Mouse (Mus musculus) heart, embryonic 12.5 days (tissue): Measurements from ENCODE around the gene Cab39. TPM values are rescaled to one million over a fixed set of nuclear protein-coding genes. Genes with fewer than 3 reads are reported as not detected.

ENCODE experiments used
- ATAC-seq: fragments of 200-750 bp; cut with Nextera tagmentation; 2 replicates; pipeline ENCODE4 v1.8.0; 2017; ENCODE audit warnings: moderate TSS enrichment, moderate library complexity; ENCODE audit not compliant: insufficient number of reproducible peaks, low FRiP score
- H3K27ac ChIP-seq: fragments of 300-500 bp; sonication (generic); 2 replicates; pipeline ENCODE4 v1.5.1; 2016; ENCODE audit warnings: mild to moderate bottlenecking, moderate library complexity; ENCODE audit not compliant: poor library complexity, severe bottlenecking
- H3K27me3 ChIP-seq: fragments of 300-500 bp; sonication (generic); replicated peaks from 2 replicates; pipeline ENCODE4 v1.6.1; 2016; ENCODE audit warnings: mild to moderate bottlenecking, moderate library complexity
- H3K36me3 ChIP-seq: fragments of 300-500 bp; sonication (generic); 2 replicates; pipeline ENCODE4 v1.6.1; 2016; ENCODE audit warnings: mild to moderate bottlenecking, moderate library complexity
- H3K4me1 ChIP-seq: fragments of 300-500 bp; sonication (generic); replicated peaks from 2 replicates; pipeline ENCODE4 v1.6.1; 2016; ENCODE audit warnings: mild to moderate bottlenecking
- H3K4me2 ChIP-seq: fragments of 300-500 bp; sonication (generic); 2 replicates; pipeline ENCODE4 v1.6.1; 2016; ENCODE audit warnings: mild to moderate bottlenecking, moderate library complexity
- H3K4me3 ChIP-seq: fragments of 300-500 bp; sonication (generic); 2 replicates; pipeline ENCODE4 v1.5.1; 2016; ENCODE audit warnings: mild to moderate bottlenecking
- H3K9ac ChIP-seq: fragments of 300-500 bp; sonication (generic); 2 replicates; pipeline ENCODE4 v1.6.1; 2016; ENCODE audit warnings: mild to moderate bottlenecking, moderate library complexity
- H3K9me3 ChIP-seq: fragments of 300-500 bp; sonication (generic); replicated peaks from 2 replicates; pipeline ENCODE4 v1.6.1; 2016; ENCODE audit warnings: mild to moderate bottlenecking, moderate library complexity
- WGBS: fragments of 180-500 bp; shearing (Covaris S2); methylation state at CpG from one replicate; pipeline ENCODE4 v1.1.7; 2016; 5-methylcytosine and 5-hydroxymethylcytosine counted together
- polyA plus RNA-seq: library from polyadenylated mRNA; unstranded; fragments of >200 nt; fragmentation: Nextera tagmentation; extraction: Ambion mirVana; gene quantifications from 2 replicates; pipeline ENCODE4 v1.2.1, GENCODE M21; 2016

Cab39 gene
- polyA plus RNA-seq, 1 experiment from 2014 or later: 39.8 TPM

DNA sequence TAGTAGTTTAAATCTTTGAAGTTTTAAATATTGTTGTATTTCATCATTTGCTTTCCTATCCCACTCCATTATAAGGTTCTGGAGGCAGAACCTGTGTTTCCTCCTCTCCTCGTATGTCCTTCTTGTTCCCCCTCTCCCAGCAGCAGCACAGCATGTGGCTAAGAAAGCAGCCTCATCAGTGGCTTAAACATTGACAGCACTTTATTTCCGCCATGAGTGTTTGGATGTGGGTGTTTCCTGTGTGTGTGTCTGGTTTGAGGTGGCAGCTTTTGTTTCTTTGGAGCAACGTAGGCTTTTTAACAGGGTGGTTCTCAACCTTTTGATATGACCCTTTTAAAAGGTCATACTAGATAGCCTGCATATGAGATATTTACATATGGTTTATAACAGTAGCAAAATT, 52.2 kb downstream of the Cab39 start:
- no peak for ATAC-seq
- Histone ChIP-seq H3K4me3 (no peak overlapping the region), H3K9me3 (no peaks in the 10 kb centered on the region), H3K27ac (no peak overlapping the region), H3K27me3 (no peaks in the 10 kb centered on the region), H3K9ac (no peak overlapping the region), H3K36me3 (peaks cover 49% of the 10 kb centered on the region), H3K4me2 (no peak overlapping the region), H3K4me1 (peaks cover 10% of the 10 kb centered on the region)
- 69% methylated on average over 3 of the region's 3 CpGs for WGBS

DNA sequence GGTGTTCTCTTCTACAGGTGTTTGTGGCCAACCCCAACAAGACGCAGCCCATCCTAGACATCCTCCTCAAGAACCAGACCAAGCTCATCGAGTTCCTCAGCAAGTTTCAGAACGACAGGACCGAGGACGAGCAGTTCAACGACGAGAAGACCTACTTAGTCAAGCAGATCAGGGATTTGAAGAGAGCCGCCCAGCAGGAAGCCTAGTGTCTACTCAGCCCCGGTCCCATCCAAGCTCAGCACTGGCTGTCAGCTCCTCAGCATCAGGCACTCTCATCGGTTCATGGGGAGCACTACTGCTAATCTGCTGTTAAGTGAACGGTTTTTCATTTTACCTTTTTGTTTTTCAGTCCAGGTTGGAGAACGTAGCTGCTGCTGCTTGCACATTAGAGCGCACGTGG, 55.8 kb downstream of the Cab39 start:
- no peak overlapping the region for H3K4me2 ChIP-seq
- no peak overlapping the region for H3K27ac ChIP-seq
- peaks cover 52% of the 10 kb centered on the region for H3K36me3 ChIP-seq
- H3K27me3 ChIP-seq: no peaks in the 10 kb centered on the region
- H3K4me3 ChIP-seq: no peak overlapping the region
- ATAC-seq: no peak
- no peaks in the 10 kb centered on the region for H3K9me3 ChIP-seq
- 91% methylated on average over 14 of the region's 14 CpGs for WGBS
- peaks cover 16% of the 10 kb centered on the region for H3K4me1 ChIP-seq
- H3K9ac ChIP-seq: no peak overlapping the region

DNA sequence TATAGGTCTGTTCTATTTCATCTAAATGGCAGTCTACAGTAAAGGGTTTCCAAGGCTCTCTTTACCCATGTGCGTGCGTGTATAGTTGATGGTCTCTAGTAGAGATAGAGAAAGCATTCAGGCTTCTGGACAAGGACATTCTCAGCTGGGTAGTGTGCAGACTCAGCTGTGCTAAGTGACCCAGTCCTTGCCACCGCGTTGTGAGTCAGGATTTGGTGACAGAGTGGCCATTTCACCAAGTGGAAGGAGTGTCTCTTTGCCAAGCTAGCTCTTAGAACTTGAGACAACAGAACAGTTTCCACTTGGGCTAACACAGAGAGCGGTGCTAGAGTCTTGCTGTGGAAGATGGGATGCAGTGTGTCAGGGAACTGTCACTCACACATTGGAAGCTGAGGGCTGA, 57.6 kb downstream of the Cab39 start:
- H3K36me3 ChIP-seq: peaks cover 52% of the 10 kb centered on the region
- no peak for ATAC-seq
- no peak overlapping the region for H3K4me2 ChIP-seq
- H3K4me3 ChIP-seq: no peak overlapping the region
- no peaks in the 10 kb centered on the region for H3K27me3 ChIP-seq
- peaks cover 15% of the 10 kb centered on the region for H3K4me1 ChIP-seq
- H3K27ac ChIP-seq: no peak overlapping the region
- no peaks in the 10 kb centered on the region for H3K9me3 ChIP-seq
- H3K9ac ChIP-seq: no peak overlapping the region
- WGBS: 60% methylated on average over 5 of the region's 5 CpGs

DNA sequence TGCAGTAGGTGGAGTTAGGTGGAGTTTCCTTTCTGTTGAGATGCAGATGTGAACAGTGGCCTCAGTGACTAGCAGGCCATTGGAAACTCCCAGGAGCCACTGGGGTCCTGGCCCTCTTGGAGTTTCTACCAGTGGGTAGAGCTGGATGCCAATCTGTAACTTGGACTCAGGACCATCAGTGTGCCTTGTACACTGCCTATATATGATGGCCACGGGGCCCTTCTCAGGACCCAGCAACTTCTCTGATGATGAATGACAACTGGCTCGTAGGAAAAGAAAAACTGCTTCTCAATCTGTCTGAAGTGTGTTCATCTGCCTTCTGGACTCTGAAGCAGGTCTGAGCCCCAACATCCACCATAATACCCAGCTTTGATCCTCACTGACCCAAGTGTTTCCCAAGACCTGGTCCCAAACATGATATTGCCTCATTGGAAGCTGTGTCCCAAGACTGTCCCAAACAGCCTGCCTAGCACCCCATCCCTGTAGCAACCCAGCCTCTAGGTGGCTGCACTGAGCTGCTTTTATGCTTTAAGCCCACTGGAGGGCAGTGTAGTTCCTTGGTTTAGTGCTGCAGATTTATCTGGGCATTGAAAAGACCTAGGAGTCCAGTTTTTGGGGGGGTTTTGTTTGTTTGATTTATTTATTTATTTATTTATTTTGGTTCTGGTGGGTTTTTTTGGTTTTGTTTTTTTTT, 59.9 kb downstream of the Cab39 start:
- Histone ChIP-seq H3K27ac (no peak overlapping the region), H3K36me3 (peaks cover 41% of the 10 kb centered on the region), H3K4me3 (no peak overlapping the region), H3K9ac (no peak overlapping the region), H3K9me3 (no peaks in the 10 kb centered on the region), H3K27me3 (no peaks in the 10 kb centered on the region), H3K4me1 (peaks cover 18% of the 10 kb centered on the region), H3K4me2 (no peak overlapping the region)
- peak; percentile 52; the same call in 1 of the 2 replicates for ATAC-seq
- WGBS: 74% methylated on average over 2 of the region's 2 CpGs

DNA sequence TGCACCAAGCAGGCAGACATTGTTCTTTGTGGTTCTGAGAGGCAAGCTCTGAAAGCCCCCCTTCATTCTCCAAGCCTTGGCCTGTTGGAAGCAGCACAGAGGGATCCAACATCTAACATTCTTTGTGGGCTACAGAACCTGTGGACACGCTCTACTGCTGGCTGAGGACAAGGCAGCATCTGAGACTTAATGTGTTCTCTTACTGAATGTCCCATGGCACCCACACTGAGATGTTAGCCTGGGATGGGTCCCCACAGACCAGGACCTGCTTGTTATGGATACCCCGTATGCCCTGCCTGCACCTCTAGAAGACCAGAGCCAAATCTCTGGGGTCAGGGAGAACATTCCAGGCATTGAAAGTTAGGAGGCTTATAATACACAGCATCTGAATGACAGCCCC, 60.6 kb downstream of the Cab39 start:
- ATAC-seq: no peak
- Histone ChIP-seq H3K36me3 (peaks cover 34% of the 10 kb centered on the region), H3K27me3 (no peaks in the 10 kb centered on the region), H3K4me2 (no peak overlapping the region), H3K4me3 (no peak overlapping the region), H3K4me1 (peaks cover 18% of the 10 kb centered on the region), H3K27ac (no peak overlapping the region), H3K9ac (no peak overlapping the region), H3K9me3 (no peaks in the 10 kb centered on the region)
- 89% methylated on average over 2 of the region's 2 CpGs for WGBS

DNA sequence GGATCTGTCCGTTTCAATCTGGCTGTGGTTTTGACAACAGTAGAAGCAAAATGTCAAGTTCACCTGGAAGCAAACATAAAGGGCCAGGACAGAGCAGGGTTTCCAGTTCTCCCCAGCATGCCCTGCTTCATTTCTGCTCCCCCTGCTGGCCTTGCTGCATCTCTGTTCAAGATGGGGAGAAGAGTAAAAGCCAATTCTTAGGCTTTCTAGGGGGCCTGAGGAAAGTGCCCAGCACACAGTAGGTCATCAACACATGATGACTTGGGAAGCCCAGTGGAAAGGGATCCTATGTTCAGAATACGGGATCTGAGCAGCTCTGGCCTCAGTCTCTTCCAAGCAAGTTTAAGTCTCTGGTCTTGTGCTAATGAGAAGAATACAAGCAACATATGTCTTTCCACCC, 61.2 kb downstream of the Cab39 start:
- ATAC-seq: no peak
- H3K9ac ChIP-seq: no peak overlapping the region
- H3K27me3 ChIP-seq: no peaks in the 10 kb centered on the region
- H3K4me1 ChIP-seq: peaks cover 18% of the 10 kb centered on the region
- no peak overlapping the region for H3K4me2 ChIP-seq
- H3K9me3 ChIP-seq: no peaks in the 10 kb centered on the region
- no peak overlapping the region for H3K4me3 ChIP-seq
- H3K36me3 ChIP-seq: peaks cover 28% of the 10 kb centered on the region
- 71% methylated on average over 2 of the region's 2 CpGs for WGBS
- no peak overlapping the region for H3K27ac ChIP-seq

DNA sequence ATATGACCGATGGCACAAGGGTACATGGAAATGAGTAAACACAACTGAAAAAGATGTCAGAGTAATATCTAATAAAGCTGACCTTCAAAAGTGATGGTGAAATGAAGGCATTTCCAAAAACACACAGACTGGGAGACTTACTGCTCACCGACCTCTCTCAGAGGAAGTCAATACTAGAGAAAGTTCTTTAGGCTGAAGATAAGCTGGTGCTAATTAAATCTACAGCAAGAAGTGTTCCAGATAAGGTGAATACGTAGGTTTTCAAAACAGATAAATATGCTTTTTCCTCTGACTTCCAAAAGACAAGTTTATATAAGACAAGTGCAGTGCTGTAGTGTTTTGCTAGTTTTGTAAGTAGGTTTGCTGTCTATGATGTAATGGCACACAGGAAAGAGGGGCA, 63.0 kb downstream of the Cab39 start:
- H3K27ac ChIP-seq: no peak overlapping the region
- H3K27me3 ChIP-seq: no peaks in the 10 kb centered on the region
- ATAC-seq: no peak
- peaks cover 13% of the 10 kb centered on the region for H3K4me1 ChIP-seq
- no peak overlapping the region for H3K4me3 ChIP-seq
- peaks cover 2% of the 10 kb centered on the region for H3K9me3 ChIP-seq
- no peak overlapping the region for H3K4me2 ChIP-seq
- 41% methylated on average over 3 of the region's 3 CpGs for WGBS
- H3K9ac ChIP-seq: no peak overlapping the region
- H3K36me3 ChIP-seq: peaks cover 18% of the 10 kb centered on the region; the same call in 1 of the 2 replicates

DNA sequence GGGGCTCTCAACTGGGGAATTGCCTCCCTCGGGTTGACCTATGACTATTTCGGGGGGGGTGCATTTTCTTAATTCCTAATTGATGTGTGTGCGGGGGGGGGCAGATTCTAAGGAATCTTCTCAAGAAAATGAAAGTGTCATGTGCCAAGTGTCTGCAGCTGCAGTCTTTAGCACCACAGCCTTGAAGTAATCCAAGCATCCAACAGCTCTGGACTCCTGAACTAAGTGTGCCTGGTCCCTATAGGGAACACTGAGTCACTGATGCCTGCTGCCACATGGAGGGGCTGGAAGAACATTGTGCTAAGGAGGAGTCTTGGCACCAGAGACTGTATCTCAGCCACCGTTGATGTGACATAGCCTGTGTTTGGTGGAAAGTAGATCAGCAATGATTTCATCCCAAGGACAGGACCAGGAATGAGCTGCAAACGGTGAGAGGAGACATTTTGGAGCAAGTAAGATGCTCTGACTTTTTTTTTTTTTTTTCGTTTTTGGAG, 64.1 kb downstream of the Cab39 start:
- ATAC-seq: no peak
- no peak overlapping the region for H3K4me3 ChIP-seq
- no peaks in the 10 kb centered on the region for H3K27me3 ChIP-seq
- no peak overlapping the region for H3K9ac ChIP-seq
- peaks cover 10% of the 10 kb centered on the region for H3K4me1 ChIP-seq
- peaks cover 12% of the 10 kb centered on the region for H3K9me3 ChIP-seq
- WGBS: 74% methylated on average over 6 of the region's 6 CpGs
- H3K27ac ChIP-seq: no peak overlapping the region
- no peak overlapping the region for H3K4me2 ChIP-seq
- peaks cover 12% of the 10 kb centered on the region; the same call in 1 of the 2 replicates for H3K36me3 ChIP-seq

DNA sequence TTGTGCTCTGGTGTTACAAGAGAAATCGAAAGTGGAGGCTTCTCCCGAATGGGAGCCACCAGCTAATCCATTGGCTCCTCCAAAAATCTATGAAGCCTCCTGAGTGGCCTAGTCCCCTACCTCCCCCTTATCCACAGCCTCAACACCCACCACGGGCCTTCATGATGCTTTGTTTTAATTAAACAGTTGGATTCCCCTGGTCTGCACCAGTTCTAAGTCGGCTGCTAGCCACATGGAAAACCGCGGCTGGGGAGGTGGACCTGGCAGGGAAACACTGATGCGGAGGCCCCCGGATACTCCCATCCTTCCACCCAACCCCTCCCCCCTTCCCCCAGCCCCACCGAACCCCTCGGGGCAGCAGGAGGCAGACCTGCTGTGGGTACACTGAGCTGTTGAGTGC, 71.1 kb downstream of the Cab39 start:
- peaks cover 9% of the 10 kb centered on the region; the same call in 1 of the 2 replicates for H3K4me1 ChIP-seq
- WGBS: 75% methylated on average over 10 of the region's 10 CpGs
- ATAC-seq: no peak
- H3K4me3 ChIP-seq: no peak overlapping the region
- H3K27me3 ChIP-seq: no peaks in the 10 kb centered on the region
- H3K36me3 ChIP-seq: no peaks in the 10 kb centered on the region
- no peak overlapping the region for H3K27ac ChIP-seq
- peaks cover 32% of the 10 kb centered on the region for H3K9me3 ChIP-seq
- no peak overlapping the region for H3K9ac ChIP-seq
- no peak overlapping the region for H3K4me2 ChIP-seq

DNA sequence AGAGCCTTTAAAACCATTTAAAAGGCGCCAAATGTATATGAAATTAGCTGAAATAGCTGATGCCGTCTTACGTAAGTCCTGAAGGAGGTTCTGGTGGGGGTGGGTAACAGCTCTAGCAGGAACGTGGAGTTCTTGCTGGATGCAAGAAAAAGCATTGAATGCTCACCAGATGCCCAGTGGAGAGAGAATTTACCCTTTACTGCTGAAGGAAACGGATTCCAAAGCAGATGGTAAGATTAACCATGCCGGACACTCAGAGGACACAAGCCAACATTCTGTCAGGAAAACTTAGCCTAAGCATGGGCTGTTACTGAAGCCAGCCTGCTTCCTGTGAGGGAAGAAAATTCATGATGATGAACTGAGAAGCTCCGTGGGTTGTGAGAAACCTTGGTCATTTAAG, 76.8 kb downstream of the Cab39 start:
- H3K4me3 ChIP-seq: no peak overlapping the region
- peaks cover 26% of the 10 kb centered on the region for H3K9me3 ChIP-seq
- peaks cover 17% of the 10 kb centered on the region for H3K4me1 ChIP-seq
- H3K36me3 ChIP-seq: no peaks in the 10 kb centered on the region
- WGBS: 80% methylated on average over 7 of the region's 7 CpGs
- no peaks in the 10 kb centered on the region for H3K27me3 ChIP-seq
- no peak overlapping the region for H3K4me2 ChIP-seq
- no peak overlapping the region for H3K9ac ChIP-seq
- H3K27ac ChIP-seq: no peak overlapping the region
- no peak for ATAC-seq

DNA sequence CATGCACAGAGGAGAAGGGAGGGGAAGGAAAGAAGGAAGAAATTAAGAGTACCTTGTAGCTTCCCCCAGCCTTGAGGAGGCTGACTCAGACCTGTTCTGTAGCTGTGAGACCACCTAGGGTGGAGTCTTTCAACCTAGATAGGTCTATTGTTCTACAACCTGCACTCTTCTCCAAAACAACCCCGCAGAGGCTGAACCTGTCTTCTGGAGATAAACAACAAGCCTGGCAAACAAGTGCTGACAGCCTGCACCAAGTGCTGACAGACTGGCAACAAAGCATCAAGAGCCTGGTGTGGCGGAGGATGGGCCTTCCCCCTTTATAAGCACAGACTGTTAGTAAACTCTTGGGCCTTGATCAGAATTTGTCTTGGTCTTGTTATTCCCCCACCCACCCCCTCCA, 77.3 kb downstream of the Cab39 start:
- ATAC-seq: no peak
- Histone ChIP-seq H3K4me2 (no peak overlapping the region), H3K4me3 (no peak overlapping the region), H3K36me3 (no peaks in the 10 kb centered on the region), H3K27me3 (no peaks in the 10 kb centered on the region), H3K9me3 (peaks cover 31% of the 10 kb centered on the region), H3K27ac (no peak overlapping the region), H3K9ac (no peak overlapping the region), H3K4me1 (peaks cover 14% of the 10 kb centered on the region)
- 35% methylated on average over 2 of the region's 2 CpGs for WGBS

DNA sequence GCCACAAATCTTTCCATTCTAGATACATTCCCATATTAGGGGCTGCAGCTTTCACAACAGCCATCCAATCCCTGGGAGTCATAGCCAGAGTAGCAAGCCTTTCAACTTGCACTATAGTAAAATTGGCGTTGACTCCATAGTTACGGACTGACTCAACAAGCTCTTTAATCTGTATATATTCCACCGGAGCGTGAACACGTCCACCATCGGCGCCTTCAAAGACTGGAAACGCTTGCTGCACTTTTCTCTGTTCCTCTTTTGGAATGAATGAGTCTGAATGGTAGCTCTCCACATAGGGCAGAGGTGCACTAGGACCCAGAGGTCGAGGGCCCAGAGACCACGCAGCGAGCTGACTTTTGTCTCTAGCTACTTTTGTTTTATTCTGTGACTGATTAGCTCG, 88.8 kb downstream of the Cab39 start:
- Histone ChIP-seq H3K9ac (no peak overlapping the region), H3K4me2 (no peak overlapping the region), H3K36me3 (0 out of 2 replicates have a peak, but pooled peaks cover 3% of the 10 kb centered on the region), H3K27ac (no peak overlapping the region), H3K9me3 (peaks cover 47% of the 10 kb centered on the region), H3K4me3 (no peak overlapping the region), H3K27me3 (no peaks in the 10 kb centered on the region), H3K4me1 (no peaks in the 10 kb centered on the region)
- 83% methylated on average over 12 of the region's 12 CpGs for whole genome bisulfite sequencing
- ATAC-seq: no peak
